Mouse (Mus musculus) gastrocnemius, postnatal 14 days (tissue): ENCODE results near the gene Scube1. TPM values are rescaled to one million over a fixed set of nuclear protein-coding genes. Genes with fewer than 3 reads are reported as not detected.

ENCODE experiments used
- DNase-seq: peaks from one replicate; pipeline ENCODE4 v3.0.0; 2021; ENCODE audit warnings: mixed read lengths
- intact Hi-C: fragments of 180-260 bp; cut with DNase I; formaldehyde crosslinking; loops from one replicate; pipeline ENCODE4 v1.15.1; 2025; ENCODE audit warnings: low total_unique reads
- total RNA-seq, 2 experiments: library from RNA; stranded (reverse); gene quantifications; 2 replicates each; pipeline ENCODE4 v1.2.3; 2021

Gene Scube1
- total RNA-seq, 2 experiments from 2014 or later, result 1.2 to 1.7 TPM

GRCm38 (mm10) chr15:83677098-83677497, 47.7 kb downstream of the Scube1 start:
- no peak for DNase-seq
- intact Hi-C loops, result no loop called here

GRCm38 (mm10) chr15:83676286-83676685, 48.5 kb downstream of the Scube1 start:
- intact Hi-C loops, result no loop called here
- DNase-seq, result no peak

GRCm38 (mm10) chr15:83673621-83674020, 51.2 kb downstream of the Scube1 start:
- intact Hi-C loops, result no loop called here
- no peak for DNase-seq

GRCm38 (mm10) chr15:83667501-83667900, 57.3 kb downstream of the Scube1 start:
- intact Hi-C loops, result loop anchor here (5.0 kb wide), 1 partner anchor 90 kb away; no protein-coding TSS in a partner anchor
- no peak for DNase-seq

- DNase-seq, result no peak
- intact Hi-C loops, result loop anchor here (5.0 kb wide), 1 partner anchor 91 kb away; no protein-coding TSS in a partner anchor
Observed at GRCm38 (mm10) chr15:83666418-83666817, 58.4 kb downstream of the Scube1 start.

- no peak for DNase-seq
- intact Hi-C loops, result loop anchor here (2.0 to 5.0 kb wide), 2 partner anchors 61 to 91 kb away; no protein-coding TSS in a partner anchor
Observed at GRCm38 (mm10) chr15:83665993-83666392, 58.8 kb downstream of the Scube1 start.

- intact Hi-C loops, result loop anchor here (2.0 to 5.0 kb wide), 2 partner anchors 62 to 93 kb away; no protein-coding TSS in a partner anchor
- DNase-seq, result peak; percentile 70
Observed at GRCm38 (mm10) chr15:83664722-83665121, 60.1 kb downstream of the Scube1 start.

GRCm38 (mm10) chr15:83663066-83663465, 61.8 kb downstream of the Scube1 start:
- no peak for DNase-seq
- intact Hi-C loops, result no loop called here

- intact Hi-C loops, result no loop called here
- no peak for DNase-seq
Observed at GRCm38 (mm10) chr15:83662106-83662505, 62.7 kb downstream of the Scube1 start.

GRCm38 (mm10) chr15:83642518-83642917, 82.3 kb downstream of the Scube1 start:
- DNase-seq, result no peak
- intact Hi-C loops, result no loop called here

- no peak for DNase-seq
- intact Hi-C loops, result no loop called here
Observed at GRCm38 (mm10) chr15:83640208-83640607, 84.6 kb downstream of the Scube1 start.

GRCm38 (mm10) chr15:83639160-83639559, 85.7 kb downstream of the Scube1 start:
- intact Hi-C loops, result loop anchor here (10.0 kb wide), 2 partner anchors 86 to 116 kb away; partner anchors contain the start of gene Scube1
- peak; percentile 31 for DNase-seq

GRCm38 (mm10) chr15:83638196-83638899, 86.5 kb downstream of the Scube1 start:
- DNase-seq, result no peak
- intact Hi-C loops, result loop anchor here (10.0 kb wide), 2 partner anchors 86 to 116 kb away; partner anchors contain the start of gene Scube1

GRCm38 (mm10) chr15:83636759-83637158, 88.1 kb downstream of the Scube1 start:
- intact Hi-C loops, result loop anchor here (10.0 kb wide), 2 partner anchors 88 to 118 kb away; partner anchors contain the start of gene Scube1
- no peak for DNase-seq

GRCm38 (mm10) chr15:83635251-83635650, 89.6 kb downstream of the Scube1 start:
- no peak for DNase-seq
- intact Hi-C loops, result loop anchor here (10.0 kb wide), 2 partner anchors 90 to 120 kb away; partner anchors contain the start of gene Scube1

GRCm38 (mm10) chr15:83634076-83634475, 90.7 kb downstream of the Scube1 start:
- intact Hi-C loops, result loop anchor here (10.0 kb wide), 2 partner anchors 91 to 121 kb away; partner anchors contain the start of gene Scube1
- no peak for DNase-seq

- no peak for DNase-seq
- intact Hi-C loops, result loop anchor here (10.0 kb wide), 2 partner anchors 94 to 124 kb away; partner anchors contain the start of gene Scube1
Observed at GRCm38 (mm10) chr15:83631071-83631470, 93.8 kb downstream of the Scube1 start.

- no peak for DNase-seq
- intact Hi-C loops, result loop anchor here (10.0 kb wide), 2 partner anchors 95 to 125 kb away; partner anchors contain the start of gene Scube1
Observed at GRCm38 (mm10) chr15:83629716-83630115, 95.1 kb downstream of the Scube1 start.

- intact Hi-C loops, result no loop called here
- DNase-seq, result no peak
Observed at GRCm38 (mm10) chr15:83626142-83626645, 98.6 kb downstream of the Scube1 start.

- DNase-seq, result no peak
- intact Hi-C loops, result no loop called here
Observed at GRCm38 (mm10) chr15:83615245-83615644, 109.6 kb downstream of the Scube1 start.
